Comparison of ENCODE assay signal across 8 mouse cellular contexts in genomic region chr12:54313211-54313845, GRCm38 (mm10).
DNase-seq lines count a peak whose midpoint lies in the region; ATAC-seq and TF ChIP-seq lines count a peak whose summit lies in the region.
"Had no signal": no experiment of that assay in that cellular context is flagged by ENCODE, and none has a peak within 500 bp of the region (broad histone marks: within the 10 kb centered on the region; RNA-seq: fewer than 3 reads in every experiment).

No protein-coding gene starts in this region.

- peak; percentile 72 for TF ChIP-seq POLR2A in small intestine, adult 2 months (IDR thresholded peaks at IDR 0.05; ENCODE audit: low read depth, low read length)

- H3K4me3 ChIP-seq in limb, embryonic 11.5 days (ENCODE audit: low read depth, low read length), result peak overlapping the region; percentile 21
- peak overlapping the region; percentile 19 for H3K4me3 ChIP-seq in midbrain, embryonic 11.5 days (ENCODE audit: low read depth, low read length)
- peak overlapping the region; percentile 67 for H3K4me3 ChIP-seq in small intestine, adult 2 months (ENCODE audit: low read depth, low read length)

- no peak for TF ChIP-seq CTCF in small intestine, adult 2 months (IDR thresholded peaks at IDR 0.05; ENCODE audit: extremely low read depth, insufficient read length, insufficient replicate concordance, low read depth, low read length)

- no peaks in the 10 kb centered on the region for H3K36me3 ChIP-seq in limb, embryonic 11.5 days (ENCODE audit: control insufficient read depth, insufficient read depth, low read length)
- H3K36me3 ChIP-seq in midbrain, embryonic 11.5 days (ENCODE audit: control insufficient read depth, insufficient read depth, low read length), result no peaks in the 10 kb centered on the region
- H3K36me3 ChIP-seq in small intestine, adult 2 months (ENCODE audit: control insufficient read depth, insufficient read depth, low read length), result no peaks in the 10 kb centered on the region

- 0 out of 2 replicates have a peak, but pooled peaks cover 3% of the 10 kb centered on the region for H3K4me1 ChIP-seq in limb, embryonic 11.5 days (ENCODE audit: control insufficient read depth, insufficient read depth, low read length)
- H3K4me1 ChIP-seq in midbrain, embryonic 11.5 days (ENCODE audit: control insufficient read depth, insufficient read depth, low read length), result peaks cover 21% of the 10 kb centered on the region
- peaks cover 25% of the 10 kb centered on the region for H3K4me1 ChIP-seq in small intestine, adult 2 months (ENCODE audit: control insufficient read depth, insufficient read depth, insufficient read length, low read length)

- no peak overlapping the region for H3K27ac ChIP-seq in limb, embryonic 11.5 days (replicated peaks; ENCODE audit: low read depth, low read length)
- H3K27ac ChIP-seq in midbrain, embryonic 11.5 days (ENCODE audit: low read depth, low read length), result no peak overlapping the region
- H3K27ac ChIP-seq in small intestine, adult 2 months (ENCODE audit: insufficient read depth, low read depth, low read length), result peak overlapping the region; percentile 96
- H3K27ac ChIP-seq: macrophage had no signal

- peak overlapping the region; percentile 53 for H3K4me2 ChIP-seq in limb, embryonic 11.5 days (ENCODE audit: low read depth, severe bottlenecking)
- peak overlapping the region; percentile 66 for H3K4me2 ChIP-seq in midbrain, embryonic 11.5 days

- peak; percentile 81 for ATAC-seq in activated CD4-positive, CD25-positive, alpha-beta regulatory T cell, adult 4 months
- ATAC-seq in inflammation-experienced regulatory T-cells, adult 6 months, result peak; percentile 79
- peak; percentile 50; the same call in 1 of the 2 replicates for ATAC-seq in limb, embryonic 11.5 days (ENCODE audit: insufficient number of reproducible peaks, low FRiP score, low TSS enrichment, low read depth)
- peak; percentile 86 for ATAC-seq in midbrain, embryonic 11.5 days (ENCODE audit: low FRiP score)

- WGBS in limb, embryonic 11.5 days, result under 1% methylated on average over 20 of the region's 20 CpGs
- 0% methylated on average over 20 of the region's 20 CpGs for WGBS in midbrain, embryonic 11.5 days
- under 1% methylated on average over 20 of the region's 20 CpGs for WGBS in small intestine, adult 2 months

- DNase-seq in embryo, embryonic 10 days (ENCODE audit: low spot score), result peak; percentile 74
- DNase-seq in gastrocnemius, postnatal 25 days, result peak; percentile 56
- DNase-seq in limb, embryonic 11.5 days (ENCODE audit: low spot score), result peak; percentile 64
- peak; percentile 93 for DNase-seq in midbrain, embryonic 11.5 days (ENCODE audit: low spot score, missing footprints)

- no peaks in the 10 kb centered on the region for H3K27me3 ChIP-seq in limb, embryonic 11.5 days (ENCODE audit: control insufficient read depth, insufficient read depth, low read length)
- H3K27me3 ChIP-seq in midbrain, embryonic 11.5 days (ENCODE audit: control insufficient read depth, insufficient read depth, low read length), result peaks cover 6% of the 10 kb centered on the region; the same call in 1 of the 2 replicates
- no peaks in the 10 kb centered on the region for H3K27me3 ChIP-seq in small intestine, adult 2 months (ENCODE audit: control insufficient read depth, insufficient read depth, low read length)

- peak overlapping the region; percentile 32; the same call in 1 of the 2 replicates for H3K9ac ChIP-seq in limb, embryonic 11.5 days (ENCODE audit: low read length)
- peak overlapping the region; percentile 58; the same call in 1 of the 2 replicates for H3K9ac ChIP-seq in midbrain, embryonic 11.5 days (ENCODE audit: low read length)

- no peaks in the 10 kb centered on the region for H3K9me3 ChIP-seq in limb, embryonic 11.5 days (ENCODE audit: control insufficient read depth, low read length)
- H3K9me3 ChIP-seq in midbrain, embryonic 11.5 days (ENCODE audit: control insufficient read depth, low read length), result no peaks in the 10 kb centered on the region
